Mouse (Mus musculus) adrenal gland, postnatal 14 days (tissue): ENCODE results near the gene Inha. TPM values are rescaled to one million over a fixed set of nuclear protein-coding genes. Genes with fewer than 3 reads are reported as not detected.

Source experiments
- DNase-seq: peaks from one replicate; pipeline ENCODE4 v3.0.0; 2021; ENCODE audit warnings: mixed read lengths
- total RNA-seq: library from RNA; stranded (reverse); gene quantifications from 2 replicates; pipeline ENCODE4 v1.2.3, GENCODE M21; 2021

The Inha gene
- total RNA-seq, 1 experiment from 2014 or later, result 85.9 TPM

- DNase-seq, result no peak
Observed at GRCm38 (mm10) chr1:75490785-75491551, 15.9 kb upstream of the Inha start.

DNA sequence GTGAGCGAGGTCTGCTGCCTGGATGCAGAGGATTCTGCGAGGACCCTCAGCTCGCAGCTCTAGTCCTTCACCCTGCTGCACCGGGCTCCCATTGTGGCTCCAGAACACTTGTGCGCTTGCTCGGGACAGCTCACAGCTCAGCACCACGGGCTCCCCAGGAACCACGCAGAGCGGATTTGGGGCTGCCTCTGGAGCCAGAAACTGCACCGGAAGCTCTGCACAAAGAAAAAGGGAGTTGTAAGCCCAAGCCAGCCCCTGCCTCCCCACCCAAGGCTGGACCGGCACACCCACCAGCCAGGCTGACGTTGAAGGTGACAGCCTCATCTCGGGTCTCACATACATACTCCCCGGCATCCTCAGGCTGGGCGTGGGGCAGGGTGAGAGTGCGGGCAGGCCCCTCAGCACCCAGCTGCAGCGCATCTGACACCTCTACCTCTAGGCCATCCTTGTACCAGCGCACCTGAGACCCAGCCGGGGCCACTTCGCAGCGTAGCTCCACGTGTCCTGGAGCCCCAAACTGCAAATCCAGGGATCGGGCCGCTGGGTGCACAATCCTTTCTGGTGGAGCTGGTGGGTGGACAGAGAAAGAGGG is 14.2 kb upstream of the Inha start:
- no peak for DNase-seq

DNA sequence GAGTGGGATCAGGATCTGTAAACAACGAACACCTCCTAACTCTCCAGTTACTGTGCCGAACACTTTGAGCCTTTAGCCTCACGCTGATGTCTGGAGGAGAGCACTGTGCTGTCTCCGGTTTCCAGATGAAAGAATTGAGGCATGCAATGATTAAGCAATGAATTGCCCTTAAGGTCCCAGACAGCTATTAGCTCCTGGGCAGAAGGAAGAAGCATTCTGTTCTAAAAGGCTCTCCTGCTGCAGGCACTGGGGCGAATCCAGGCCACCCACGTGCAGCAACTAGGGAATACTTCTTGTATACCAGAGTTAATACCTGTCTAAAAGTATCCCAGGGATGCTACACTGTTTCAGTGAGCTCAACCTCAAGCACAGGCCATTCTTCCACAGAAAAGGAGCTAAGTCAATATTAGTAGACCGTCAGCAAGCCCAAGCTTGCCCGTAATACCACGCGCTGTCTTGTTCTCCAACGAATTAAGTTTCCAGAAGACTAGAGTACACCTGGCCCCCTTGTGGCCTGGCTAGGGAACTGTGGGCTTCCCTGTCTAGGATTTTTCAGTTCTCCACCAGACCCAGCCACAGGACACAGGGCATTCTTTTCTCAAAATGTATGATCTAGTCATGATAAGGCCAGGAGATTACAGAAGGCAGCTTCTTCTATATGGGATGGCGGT is 11.9 kb upstream of the Inha start:
- peak; percentile 72 for DNase-seq

- DNase-seq, result no peak
Observed at GRCm38 (mm10) chr1:75498897-75499296, 8.0 kb upstream of the Inha start.

DNA sequence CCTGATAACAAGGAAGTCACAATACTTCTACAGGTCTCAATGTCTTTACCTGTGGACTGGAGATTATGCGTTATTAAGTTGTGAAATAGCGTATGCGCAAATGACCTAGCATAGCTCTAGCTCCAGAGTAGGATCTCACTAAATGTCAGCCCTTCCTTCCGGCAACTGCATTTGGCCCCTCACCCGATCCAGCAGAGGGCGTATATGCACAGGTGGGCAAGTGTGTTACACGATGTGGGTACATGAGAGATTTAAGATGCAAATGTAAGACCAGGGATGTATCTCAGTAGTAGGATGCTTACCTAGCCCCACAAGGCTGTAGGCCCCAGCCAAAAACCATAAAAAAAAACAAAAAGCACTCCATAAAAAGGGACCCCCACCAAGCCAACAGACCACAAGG is 7.4 kb upstream of the Inha start:
- DNase-seq, result no peak

DNA sequence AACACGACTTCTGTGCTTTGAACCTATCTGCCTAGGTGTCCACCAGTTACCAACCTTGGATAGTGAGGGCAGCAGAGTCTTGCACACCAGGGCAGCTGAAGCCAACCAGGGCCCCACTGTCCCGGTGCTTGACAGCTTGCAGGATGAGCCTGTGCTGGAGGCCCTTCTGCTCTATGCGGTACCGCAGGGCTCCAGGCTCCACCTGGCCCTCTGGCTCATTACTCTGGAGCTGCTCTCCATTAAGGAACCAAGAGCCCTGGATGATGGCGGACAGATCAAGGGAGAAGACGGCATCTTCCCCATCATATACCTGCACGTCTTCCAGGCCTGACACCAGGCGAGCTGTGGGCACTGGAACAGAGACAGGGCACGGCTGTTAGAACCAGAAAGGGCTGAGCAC is 5.0 kb upstream of the Inha start:
- DNase-seq, result no peak

GRCm38 (mm10) chr1:75502945-75503650 is 3.8 kb upstream of the Inha start:
- DNase-seq, result no peak

DNA sequence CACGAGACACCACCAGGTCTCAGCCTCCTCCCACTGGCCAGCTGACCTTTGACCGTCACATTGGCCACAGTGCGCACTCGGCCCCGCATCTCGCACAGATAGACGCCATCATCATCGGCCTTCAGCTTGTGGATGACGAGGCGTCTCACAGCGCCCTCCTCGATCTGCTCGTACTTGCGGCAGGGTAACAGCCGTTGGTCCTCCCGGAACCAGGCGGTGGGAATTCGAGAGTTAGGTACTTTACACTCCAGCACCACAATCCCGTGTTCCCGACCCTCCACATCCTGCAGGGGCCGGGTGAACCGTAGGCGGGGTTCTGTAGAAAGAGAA is 3.3 kb upstream of the Inha start:
- DNase-seq, result peak; percentile 48

GRCm38 (mm10) chr1:75504256-75505045 is 2.4 kb upstream of the Inha start:
- peak; percentile 46 for DNase-seq

- DNase-seq, result peak; percentile 91
Observed at GRCm38 (mm10) chr1:75505159-75505955, 1.5 kb upstream of the Inha start.

- peak; percentile 80 for DNase-seq
Observed at GRCm38 (mm10) chr1:75505956-75506831, 683 bp upstream of the Inha start, which contains the start of gene Obsl1. Obsl1 (minus strand) TSS chr1:75506452.

GRCm38 (mm10) chr1:75509586-75509985 is 2.7 kb downstream of the Inha start:
- DNase-seq, result peak; percentile 45

GRCm38 (mm10) chr1:75510154-75510553 is 3.3 kb downstream of the Inha start:
- no peak for DNase-seq

DNA sequence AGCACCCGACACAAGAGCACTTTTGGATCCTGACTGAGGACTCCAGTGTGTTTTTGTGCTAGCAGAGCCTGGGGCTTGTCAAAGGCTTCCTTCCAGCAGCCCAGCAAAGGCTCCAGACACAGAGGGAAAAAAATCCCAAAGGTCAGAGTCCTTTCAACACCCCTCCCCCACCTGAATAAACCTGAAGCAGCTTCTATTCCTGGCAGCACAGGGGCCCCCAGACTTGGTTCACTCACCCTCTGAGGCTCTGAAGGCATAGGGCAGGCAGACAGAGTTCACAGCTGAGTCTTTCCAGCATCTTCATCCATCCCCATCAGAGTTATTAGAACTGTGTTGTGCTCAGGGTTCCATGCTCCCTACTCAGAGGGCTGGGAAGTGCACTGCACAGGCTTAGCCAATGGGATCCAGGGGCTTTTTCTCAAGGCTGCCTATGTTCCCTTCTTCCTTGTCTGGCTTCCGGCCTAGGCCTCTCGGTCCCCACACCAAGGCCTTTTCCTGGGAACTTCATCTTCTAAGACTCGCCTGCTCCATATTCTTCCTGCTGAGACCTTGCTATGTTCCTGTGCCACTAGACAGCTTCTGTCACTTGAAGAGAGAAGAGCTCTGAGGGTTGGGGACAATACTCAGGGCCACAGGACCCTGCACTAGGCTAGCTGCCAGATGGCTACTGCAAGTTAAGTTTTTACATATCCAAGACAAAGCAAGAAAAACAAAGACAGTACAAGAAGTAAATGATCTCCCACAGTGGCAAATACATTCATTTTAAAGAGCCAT is 4.7 kb downstream of the Inha start:
- peak; percentile 48 for DNase-seq

GRCm38 (mm10) chr1:75512550-75512949 is 5.7 kb downstream of the Inha start:
- no peak for DNase-seq

DNA sequence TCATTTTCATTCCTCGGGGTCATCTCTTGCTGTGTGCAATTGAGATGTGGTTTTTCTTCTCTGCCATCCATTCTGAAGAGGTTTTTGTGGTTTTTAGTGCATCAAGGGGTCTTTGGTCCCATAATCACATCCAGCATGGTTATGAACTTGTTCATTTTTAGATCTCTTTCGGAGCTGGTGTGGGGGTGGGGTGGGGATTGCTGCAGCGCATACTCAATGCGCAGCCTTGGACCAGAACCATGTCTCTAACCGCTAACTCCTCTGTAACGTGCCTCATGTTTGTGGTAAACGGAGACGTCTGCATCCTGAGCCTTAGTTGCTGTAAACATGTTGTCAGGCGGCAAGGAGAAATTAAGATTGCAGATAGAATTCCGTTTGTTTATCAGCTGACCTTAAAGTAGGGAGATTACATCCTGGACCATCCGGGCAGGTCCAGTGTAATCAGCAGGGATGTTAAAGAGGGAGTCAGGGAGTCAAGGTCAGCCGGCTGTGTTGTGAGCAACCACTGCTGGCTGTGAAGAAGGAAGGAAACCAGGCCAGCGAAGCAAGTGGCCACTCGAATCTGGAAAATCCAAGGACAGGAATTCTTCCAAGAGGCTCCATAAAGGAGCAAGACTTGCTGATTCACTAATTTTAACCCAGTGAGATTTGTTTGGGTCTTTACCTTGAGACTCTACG is 10.0 kb downstream of the Inha start:
- peak; percentile 69 for DNase-seq

- DNase-seq, result no peak
Observed at GRCm38 (mm10) chr1:75517984-75518383, 11.1 kb downstream of the Inha start.

DNA sequence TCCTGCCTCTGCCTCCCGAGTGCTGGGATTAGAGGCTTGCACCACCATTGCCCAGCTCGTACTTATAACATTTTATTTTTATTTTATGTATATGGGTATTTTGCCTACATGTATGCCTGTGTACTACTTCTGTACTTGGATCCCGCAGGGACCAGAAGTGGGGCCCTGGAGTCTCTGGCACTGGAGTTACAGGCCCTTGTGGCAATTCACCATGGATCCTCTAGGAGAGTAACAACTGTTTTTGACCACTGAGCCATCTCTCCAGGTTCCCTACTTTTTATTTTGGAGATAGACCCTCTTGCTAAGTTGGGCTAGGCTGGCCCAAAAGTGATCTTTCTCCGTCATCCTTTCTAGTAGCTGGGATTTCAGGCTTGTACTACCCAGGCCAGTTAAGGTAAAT is 11.6 kb downstream of the Inha start:
- DNase-seq, result no peak

DNA sequence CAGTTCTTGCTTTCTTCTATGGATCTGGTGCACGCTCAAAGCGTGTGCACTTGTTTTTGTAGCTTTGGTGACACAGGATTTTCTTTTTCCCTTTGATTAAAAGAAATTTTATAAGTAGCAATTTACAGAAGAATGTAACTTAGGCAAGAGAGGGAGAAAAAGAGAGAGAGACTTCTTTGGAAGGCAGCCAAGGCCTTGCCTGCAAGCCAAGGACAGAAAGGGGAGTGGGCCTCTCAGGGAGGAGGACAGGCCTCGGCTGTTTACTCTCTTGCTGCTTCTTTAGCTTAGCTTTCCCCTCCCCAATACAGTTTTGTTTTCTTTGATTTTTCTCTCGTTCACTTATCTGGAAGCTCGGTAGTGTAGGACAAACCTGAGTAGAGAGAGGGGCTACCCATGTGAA is 12.7 kb downstream of the Inha start:
- DNase-seq, result peak; percentile 73
